Mouse (Mus musculus) adrenal gland, postnatal 4 days (tissue): Measurements from ENCODE around the gene Cadm4. TPM values are rescaled to one million over a fixed set of nuclear protein-coding genes. Genes with fewer than 3 reads are reported as not detected.
"Not testable (repeated sequence)": the region's sequence is repeated elsewhere in the genome, so short reads cannot be mapped to it uniquely, and the experiment has no call there.

ENCODE experiments used
- DNase-seq, 2 experiments: peaks; one replicate each; pipeline ENCODE4 v3.0.0; 2021 to 2022; ENCODE audit warnings: low spot score in 2 of 2, mixed read lengths in 2 of 2
- total RNA-seq, 2 experiments: library from RNA; stranded (reverse); gene quantifications; 2 replicates each; pipeline ENCODE4 v1.2.3; 2021

The Cadm4 gene
- total RNA-seq, 2 experiments from 2014 or later = 12.6 to 17.7 TPM

DNA sequence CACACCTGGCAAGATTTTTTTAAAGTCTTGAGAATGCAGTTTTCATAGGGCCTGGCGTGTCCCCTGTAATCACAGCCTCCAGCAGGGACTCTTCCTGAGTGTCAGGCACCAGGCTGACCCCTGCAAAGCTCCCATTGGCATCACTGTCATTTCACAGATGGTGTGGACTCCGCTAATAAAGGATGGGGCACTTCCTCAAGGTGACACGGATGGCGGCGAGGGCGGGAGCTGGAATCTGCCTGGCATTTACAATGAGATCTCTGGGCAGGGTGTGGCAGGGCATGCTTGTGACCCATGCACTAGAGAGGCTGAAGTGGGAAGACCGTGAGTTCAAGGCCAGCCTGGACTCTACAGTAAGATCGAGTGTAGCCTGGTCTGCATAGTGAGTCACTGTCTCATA, 6.5 kb downstream of the Cadm4 start:
- DNase-seq = no peak

DNA sequence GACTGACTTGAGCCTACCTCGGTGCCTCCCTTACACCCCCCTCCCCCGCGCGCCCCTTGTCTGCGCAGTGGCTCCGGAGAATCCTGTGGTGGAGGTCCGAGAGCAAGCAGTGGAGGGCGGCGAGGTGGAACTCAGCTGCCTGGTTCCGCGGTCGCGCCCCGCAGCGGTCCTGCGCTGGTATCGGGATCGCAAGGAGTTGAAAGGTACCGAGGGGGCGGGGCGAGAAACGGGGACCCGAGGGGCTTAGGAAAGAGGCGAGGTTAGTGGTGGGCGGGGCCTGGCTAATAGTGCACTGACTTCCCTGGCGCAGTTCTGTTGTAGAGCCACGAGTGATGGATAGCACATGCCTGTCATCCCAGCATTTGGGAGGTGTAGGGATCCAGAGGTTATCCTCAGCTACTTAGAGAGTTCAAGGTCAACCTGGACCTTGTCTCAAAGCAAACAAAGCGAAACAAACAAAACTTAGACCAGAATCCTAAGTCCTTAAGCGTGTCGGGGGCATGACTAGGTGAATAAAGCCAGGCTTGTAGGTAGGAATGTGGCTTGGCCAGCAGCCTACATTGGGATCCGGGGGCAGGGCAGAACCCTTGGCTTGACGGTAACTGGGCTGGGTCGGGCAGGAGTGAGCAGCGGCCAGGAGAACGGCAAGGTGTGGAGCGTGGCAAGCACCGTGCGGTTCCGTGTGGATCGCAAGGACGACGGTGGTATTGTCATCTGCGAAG, 18.2 kb downstream of the Cadm4 start:
- no peak for DNase-seq

DNA sequence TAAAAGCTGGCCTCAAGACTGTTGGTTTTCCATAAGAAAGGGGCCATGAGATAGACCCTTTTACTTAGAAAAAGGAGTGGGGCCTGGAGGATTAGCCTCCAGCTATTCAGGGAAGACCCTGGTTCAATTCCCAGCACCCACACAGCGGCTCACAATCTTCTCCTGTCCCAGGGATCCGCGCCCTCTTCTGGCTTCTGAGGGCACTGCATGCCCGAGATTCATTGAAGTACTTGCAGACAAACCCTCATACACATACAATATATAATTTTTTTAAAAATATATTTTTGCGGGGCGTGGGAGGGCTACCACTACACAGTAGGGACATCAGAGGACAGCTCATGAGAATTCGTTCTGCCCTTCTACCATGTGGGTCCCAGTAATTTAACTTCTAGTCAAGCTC, 19.1 kb downstream of the Cadm4 start:
- DNase-seq = no peak

DNA sequence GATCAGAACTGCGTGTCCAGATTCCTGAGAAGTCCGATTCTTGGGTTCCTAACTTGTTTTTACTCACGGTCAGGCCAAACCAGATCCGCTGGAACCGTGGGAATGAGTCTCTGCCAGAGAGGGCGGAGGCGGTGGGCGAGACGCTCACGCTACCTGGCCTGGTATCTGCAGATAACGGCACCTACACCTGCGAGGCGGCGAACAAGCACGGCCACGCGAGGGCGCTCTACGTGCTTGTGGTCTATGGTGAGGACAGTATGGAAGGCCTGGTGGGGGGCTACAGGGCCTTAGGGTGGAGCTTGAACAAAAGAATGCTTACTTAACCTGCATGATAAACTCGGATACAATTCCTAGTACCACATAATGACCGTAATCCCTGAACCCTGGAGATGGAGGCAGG, 19.7 kb downstream of the Cadm4 start:
- no peak for DNase-seq

DNA sequence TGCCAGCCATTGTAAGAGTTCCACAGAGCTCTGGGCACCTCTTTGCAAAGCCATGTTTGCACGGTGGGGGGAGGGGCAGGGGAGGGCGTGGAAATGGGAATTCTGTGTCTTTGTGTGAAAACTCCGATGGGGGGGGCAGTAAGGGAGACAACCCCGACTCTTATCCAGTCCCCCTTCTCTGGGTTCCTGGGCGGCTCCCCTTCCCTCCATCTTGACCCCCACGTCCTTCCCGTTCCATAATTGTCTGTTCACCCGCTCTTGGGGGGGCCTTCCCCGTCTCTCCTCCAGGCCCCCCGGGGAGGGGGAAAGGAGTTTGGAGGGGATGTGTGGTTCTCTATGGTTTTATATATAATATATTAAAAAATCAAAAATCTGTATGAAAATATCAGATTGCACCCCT, 22.2 kb downstream of the Cadm4 start:
- DNase-seq = no peak

DNA sequence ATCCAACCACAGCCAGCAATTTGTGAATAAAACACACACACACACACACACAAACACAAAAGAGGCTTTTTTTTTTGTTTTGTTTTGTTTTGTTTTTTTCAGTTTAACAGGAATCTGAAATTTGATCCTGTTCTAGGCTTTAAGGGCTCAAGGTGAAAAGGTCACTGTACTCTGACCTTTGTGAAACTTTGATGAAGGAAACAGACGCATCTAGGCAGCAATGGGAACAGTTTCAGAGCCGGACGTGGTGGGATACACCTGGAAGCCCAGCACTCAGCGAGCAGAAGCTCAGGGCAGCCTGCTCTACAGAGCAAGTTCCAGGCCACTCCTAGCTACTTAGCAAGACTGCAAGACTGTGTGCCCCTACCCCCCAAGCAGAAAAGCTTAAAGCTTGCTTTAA, 23.0 kb downstream of the Cadm4 start:
- no peak for DNase-seq

DNA sequence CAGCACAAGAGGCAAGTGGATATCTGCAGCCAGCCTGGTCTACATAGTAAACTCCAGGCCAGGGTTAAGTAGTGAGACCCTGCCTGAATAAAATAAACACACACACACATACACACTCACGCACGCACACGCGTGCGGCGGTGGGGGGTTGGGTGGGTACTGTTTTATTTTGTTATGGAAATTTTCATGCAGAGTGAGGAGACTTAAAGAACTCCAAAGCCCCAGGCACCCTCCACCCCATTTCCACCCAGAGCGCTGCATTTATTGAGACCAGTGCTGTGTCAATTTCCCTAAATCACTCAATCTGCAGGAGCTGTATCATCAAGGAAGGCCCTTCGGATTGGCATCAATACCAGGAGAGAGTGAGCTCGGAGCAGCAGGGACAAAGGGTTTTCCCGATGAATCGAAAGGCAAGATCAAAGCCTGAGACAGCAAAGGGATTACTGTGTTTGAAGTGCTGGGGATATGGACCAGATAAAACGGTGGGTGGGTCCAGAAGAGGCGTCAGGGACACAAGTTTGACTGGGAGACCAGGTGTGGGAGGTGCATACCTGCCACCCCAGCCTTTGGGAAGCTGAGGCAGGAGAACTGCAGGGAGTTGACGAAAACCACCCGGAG, 23.7 kb downstream of the Cadm4 start:
- DNase-seq = no peak

DNA sequence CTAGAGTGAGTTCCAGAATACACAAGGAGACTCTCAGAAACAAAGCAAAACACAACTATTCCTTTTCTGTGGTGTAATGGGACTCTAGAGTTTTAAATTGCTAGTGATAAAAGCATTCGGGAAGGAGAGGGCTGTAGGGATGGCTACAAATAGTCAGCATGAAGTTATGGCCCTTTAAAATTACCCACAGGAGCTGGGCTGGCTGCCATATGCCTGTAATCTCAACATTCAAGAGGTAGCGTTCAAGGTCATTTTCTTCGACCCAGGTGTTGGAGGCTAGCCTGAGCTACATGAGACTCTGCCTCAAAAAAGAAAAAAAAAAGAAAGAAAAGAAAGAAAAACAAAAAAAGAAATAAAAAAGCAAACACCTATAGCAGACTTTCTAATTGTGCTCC, 24.2 kb downstream of the Cadm4 start:
- DNase-seq = no peak

DNA sequence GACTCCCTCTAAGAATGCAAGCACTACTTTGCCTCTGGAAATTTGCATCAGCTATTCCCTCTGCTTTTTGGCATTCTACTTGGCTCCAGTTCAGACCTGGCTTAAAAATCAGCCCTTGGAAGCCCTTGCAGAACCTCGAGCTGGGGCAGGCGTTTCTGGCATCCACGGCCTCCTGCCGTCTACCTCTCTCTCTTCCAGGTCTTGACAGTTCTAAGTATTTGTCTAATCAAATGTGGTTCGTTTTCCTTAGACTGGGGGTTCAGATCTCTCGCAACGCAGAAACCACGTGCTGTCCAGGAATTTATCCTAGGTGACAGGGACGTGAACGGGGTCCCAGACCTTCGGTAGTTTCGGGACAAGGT, 24.6 kb downstream of the Cadm4 start:
- DNase-seq = no peak

DNA sequence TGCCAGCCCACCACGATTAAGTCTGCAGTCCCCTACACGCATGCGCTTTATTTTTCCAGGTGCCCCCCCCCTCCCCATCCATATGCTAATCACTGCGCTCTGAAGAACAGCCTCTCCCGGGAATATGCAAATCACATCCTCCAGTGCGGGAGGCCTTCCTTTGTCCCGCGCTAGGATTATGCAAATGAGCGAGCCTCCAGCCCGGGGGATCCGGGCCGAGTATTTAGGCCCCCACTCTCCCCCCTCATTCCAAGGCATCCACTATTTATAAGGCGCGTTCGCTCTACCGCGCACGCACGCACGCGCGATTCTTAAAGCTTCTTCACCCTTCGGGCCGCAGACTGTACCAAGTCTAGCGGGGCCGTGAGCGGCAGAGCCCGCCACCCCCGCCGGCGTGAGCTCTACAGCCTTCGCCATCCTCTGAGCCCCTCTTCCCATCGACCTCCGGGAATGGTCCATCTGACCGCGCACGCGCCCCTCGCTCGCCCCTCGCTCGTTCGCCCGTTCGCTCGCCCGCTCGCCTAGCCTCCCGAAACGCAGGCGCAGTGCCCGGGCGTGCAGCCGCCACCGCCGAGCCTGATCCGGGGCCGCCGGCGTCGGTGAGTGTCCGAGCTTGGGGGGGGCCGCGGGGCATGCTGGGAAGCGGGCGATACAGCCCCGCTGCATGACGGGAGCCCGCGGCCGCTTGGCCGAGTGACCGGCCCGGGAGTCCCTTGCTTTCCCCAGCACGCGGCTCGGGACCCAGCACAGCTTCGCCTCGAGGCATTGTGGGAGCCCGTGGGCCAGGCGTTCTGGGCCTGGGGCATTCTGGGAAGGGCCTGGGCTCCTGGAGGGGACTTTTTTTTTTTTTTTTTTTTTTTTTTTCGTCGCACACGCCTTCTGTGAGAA, 25.3 kb downstream of the Cadm4 start, which contains the start of gene Zfp428:
Zfp428 (plus strand) TSS at position 169 of the 888 bp plus-strand sequence.
- DNase-seq = peak; percentile 65 to 72

DNA sequence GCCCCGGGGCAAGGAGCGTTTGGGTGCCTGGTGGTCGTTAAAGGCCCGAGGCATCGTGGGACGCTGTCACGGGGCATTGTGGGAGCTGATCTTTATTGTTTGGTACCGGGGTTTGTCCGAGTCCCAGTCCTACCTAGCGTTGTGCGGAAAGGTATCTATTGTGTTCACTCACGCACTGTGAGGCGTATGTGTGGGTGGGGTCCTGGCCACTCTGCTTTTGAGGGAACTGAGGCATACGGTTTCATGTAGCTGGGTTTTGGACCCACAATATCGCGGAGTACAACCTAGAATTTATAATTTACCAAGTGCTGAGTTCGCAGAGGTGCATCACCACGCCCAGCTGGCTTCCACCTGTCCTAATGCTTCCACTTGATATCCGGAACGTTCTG, 25.9 kb downstream of the Cadm4 start:
- DNase-seq = no peak

DNA sequence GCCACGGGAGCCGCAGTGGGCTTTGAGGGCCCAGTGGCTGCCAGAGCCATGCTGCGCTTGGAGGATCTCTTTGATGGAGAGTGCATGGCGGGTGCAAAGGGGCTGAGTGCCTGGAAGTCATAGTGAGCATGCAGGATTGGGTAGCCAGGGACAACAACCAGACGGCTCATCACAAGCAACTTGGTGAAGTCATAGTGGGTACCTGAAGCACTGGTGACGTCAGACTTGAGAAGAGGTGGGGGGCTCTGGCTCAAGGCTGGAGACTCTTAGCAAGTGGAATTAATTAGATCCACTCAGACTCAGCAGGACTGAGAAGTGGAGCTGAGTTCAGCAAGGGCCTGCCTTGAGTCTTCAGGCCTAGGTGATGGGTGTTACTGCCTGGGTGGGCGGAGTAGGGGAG, 30.5 kb downstream of the Cadm4 start, which contains the start of gene AC161166.1:
AC161166.1 (minus strand) TSS at position 101 of the 400 bp plus-strand sequence.
- DNase-seq = no peak

DNA sequence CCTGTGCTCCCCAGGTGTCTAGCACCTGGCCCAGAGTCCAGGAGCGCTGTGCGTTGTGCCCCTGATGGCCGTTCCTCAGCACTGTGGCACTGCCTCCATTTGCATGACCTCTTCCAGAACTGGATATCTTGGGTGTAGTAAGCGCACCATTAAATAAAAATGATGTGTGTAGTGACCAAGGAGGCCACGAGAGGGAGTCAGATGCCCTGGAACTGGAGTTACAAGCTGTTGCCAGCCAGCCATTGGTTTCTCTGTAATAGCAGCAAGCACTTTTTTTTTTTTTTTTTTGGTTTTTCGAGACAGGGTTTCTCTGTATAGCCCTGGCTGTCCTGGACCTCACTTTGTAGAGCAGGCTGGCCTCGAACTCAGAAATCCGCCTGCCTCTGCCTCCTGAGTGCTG, 34.5 kb downstream of the Cadm4 start:
- not testable (repeated sequence) for DNase-seq

DNA sequence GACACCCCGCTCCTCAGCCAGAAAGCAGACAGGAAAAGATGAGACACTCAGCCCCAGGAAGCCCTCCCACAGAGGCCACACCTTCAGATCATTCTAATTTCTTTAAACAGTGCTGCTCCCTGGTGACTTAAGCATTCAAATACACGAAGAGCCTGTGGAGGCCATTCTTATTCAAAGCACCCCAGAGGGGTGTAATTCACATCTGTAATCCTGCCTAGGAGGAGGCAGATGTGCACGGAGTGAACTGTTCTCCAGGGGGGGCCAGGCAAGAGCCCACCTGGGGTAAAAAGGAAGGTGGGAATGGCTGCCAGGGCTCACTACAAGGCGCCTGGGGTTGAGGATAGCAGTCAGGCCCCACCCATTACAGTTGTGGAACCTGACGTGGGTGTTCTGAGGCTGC, 35.3 kb downstream of the Cadm4 start:
- DNase-seq = no peak

DNA sequence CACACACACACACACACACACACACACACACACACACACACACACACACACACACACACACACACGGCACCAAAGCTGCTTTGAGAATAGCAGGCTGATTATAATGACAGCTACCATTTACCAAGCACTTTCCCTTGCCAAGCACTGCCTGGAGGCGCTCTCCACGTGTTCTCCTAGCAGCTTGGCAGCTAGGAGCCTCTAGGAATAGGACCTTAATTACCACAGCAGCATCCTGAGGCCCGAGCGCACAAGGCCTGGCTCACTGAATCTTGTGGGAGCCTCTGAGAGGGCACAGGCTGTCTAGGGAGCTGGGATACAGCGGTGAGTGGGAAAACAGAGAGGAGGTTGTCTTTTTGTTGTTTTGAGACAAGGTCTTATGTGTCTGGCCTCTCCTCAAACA, 35.8 kb downstream of the Cadm4 start:
- no peak for DNase-seq

DNA sequence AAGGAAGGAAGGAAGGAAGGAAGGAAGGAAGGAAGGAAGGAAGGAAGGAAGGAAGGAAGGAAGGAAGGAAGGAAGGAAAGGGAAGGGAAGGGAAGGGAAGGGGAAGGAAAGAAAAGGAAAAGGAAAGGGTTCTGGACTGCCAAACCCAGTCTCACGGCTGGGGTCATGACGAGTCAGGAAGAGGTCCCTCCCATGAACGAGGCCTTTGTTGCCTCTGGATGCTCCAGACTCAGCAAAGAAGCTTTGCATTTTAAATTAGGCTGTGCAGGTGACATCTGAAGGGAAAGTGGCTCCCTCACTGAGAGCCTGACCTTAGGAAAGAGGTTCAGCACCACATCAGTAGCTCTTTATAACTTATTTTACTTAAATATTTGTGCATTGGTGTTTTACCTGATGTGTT, 37.3 kb downstream of the Cadm4 start:
- no peak for DNase-seq

DNA sequence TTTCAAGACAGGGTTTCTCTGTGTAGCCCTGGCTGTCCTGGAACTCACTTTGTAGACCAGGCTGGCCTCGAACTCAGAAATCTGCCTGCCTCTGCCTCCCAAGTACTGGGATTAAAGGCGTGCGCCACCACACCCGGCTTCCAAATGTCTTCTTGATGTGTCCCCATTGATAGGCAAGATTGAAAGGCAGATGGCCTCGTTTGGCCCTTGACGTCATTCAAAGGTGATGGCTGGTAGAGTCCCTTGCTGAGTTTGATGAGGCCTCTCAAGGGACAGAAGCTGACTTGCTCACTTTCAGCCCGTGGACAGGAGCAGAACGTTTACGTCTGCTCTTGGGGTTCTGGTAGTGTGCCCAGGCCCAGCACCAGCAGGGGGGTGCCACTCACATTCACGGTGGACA, 38.2 kb downstream of the Cadm4 start:
- DNase-seq = not testable (repeated sequence)

DNA sequence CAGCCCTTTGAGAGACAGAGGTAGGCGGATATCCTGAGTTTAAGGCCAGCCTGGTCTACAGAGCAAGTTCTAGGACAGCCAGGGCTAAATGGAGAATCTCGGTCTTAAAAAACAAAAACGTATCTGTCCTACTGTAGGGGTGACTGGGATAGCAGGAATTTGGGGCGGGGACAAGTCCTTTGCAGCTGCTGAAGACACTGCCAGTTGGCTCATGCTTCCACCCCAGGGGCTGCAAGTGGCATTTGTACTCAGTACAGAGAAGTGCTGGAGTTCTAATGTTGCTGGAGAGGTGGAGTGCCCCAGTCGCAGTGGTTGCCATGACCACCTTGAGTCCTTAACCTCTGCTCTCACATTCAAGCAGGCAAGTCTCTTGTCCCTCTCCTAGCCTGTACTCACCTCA, 41.0 kb downstream of the Cadm4 start:
- no peak for DNase-seq

DNA sequence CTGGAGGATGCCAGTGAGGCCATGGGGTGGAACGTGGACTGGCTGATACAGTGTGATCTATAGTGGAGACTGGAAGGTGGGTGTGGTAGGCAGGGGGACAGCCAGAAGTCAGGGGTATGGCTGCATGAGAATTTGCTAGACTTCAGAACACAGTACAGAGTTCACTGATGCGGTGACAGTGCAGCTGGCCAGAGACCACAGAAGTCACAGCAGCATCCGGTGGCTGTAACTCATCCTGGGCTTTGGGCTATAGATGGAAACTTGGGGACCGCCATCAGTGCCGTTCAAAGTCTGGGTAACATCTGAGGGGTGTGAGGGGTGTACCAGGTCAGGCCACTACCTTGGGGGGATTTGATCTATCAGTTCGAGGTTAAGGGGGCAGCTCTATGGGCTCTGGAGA, 41.9 kb downstream of the Cadm4 start:
- DNase-seq = no peak

DNA sequence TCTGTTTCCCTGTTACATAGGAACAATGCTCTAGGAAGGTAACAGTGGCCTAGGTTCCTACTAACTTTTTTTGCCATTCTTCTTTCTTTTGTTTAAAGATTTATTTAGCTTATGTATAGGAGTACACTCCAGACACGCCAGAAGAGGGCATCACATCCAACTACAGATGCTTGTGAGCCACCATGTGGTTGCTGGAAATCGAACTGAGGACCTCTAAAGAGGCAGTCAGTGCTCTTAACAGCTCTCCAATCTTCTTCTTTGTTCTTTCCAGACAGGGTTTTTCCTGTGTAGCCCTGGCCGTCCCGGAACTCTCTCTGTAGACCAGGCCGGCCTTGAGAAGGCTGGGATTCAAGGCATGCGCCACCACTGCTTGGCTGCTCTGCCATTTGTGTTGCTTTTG, 43.2 kb downstream of the Cadm4 start:
- DNase-seq = no peak

DNA sequence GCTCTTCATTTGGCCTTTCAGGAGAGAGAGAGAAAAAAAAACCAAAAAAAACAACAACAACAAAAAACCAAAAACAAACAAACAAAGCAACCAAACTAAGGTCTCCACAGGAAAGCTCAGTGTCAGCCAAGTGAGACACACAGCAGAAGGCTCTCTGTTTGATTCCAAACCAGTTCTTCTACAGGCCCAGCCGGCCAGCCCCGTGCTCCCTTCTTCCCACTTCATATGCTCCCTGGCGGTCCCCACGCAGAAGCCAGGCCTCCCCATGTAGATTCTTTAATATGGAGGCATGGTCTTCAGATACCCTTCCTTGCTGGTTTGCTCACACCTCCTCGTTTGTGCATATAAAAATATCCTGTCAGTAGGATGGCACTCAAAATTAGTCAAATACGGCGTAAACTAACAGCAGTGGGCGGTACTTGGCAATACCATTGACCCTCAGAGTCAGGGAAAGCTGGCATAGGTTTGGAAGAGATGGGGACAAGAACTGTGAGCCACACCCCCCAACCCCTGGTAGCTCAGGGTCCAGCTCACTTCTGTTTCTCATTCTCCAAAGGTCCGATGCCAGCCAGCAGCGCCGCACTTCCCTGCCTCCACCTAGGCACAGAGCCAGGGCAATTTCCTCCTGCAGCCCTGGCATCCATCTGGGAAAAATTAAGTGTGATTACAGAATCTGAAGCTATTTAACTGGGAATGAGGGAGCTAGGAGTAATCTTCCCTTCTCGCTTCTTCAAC, 44.0 kb downstream of the Cadm4 start:
- no peak for DNase-seq
